Comparison of ENCODE assay signal across 8 mouse cellular contexts in the genomic region with DNA sequence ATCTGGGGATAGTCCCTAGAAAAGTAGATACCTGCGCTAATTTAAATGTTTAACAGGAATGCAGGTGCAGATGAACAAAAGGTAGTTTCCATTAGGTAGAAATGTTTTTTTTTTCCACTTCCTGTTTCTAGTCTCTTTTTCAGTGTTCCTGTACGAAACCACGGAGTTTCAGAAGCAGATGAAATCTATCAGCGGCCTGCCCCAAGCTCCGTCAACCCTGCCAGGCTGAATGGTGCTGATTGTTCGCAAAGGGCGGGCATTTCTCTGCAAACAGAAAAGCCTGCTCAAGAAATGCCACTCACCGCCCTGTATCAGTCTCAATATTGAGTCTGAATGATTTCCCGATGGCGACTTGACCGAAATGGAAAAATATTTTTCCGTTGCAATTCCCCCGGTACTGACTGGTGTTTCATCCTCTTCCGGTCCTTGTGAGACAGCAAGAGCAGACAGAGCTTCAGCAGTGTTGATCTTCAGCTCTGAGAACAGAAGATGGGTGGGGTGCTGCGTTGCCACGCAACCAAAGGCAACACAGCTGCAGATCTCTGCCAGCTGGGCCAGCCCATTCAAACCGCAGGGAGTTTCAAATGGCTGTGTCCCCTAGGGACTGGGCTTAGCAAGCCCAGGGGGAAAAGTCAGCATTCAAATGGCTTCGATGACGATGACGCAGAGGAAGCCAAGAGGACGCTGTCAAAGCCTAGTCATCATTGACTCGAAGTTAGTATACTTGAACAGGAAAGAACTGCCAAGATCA. TPM values are rescaled to one million over a fixed set of nuclear protein-coding genes. Genes with fewer than 3 reads are reported as not detected.
DNase-seq lines count a peak whose midpoint lies in the region; ATAC-seq and TF ChIP-seq lines count a peak whose summit lies in the region.

No protein-coding gene starts in this region.

- peak; percentile 95 to 97 for ATAC-seq in hematopoietic stem cell, adult 5-6 weeks (replicated peaks in 1 of 2; ENCODE audit: insufficient read depth in 1 of 2, low FRiP score in 2 of 2, low TSS enrichment in 1 of 2, low read depth in 1 of 2, poor library complexity in 2 of 2, severe bottlenecking in 2 of 2)
- peak; percentile 98 for ATAC-seq in lung, embryonic 14.5 days (ENCODE audit: insufficient read depth)
- ATAC-seq in neutrophil, adult 5-6 weeks (ENCODE audit: extremely low read depth, insufficient number of reproducible peaks, low FRiP score, poor library complexity, severe bottlenecking): peak; percentile 94

- peak overlapping the region; percentile 54 for H3K27ac ChIP-seq in ES-Bruce4 (ENCODE audit: insufficient read depth, low read length)
- peak overlapping the region; percentile 77 for H3K27ac ChIP-seq in brown adipose tissue, adult 24 weeks (replicated peaks; ENCODE audit: low read depth, low read length)
- peak overlapping the region; percentile 93 for H3K27ac ChIP-seq in lung, embryonic 14.5 days (ENCODE audit: low read depth)

- no peak for TF ChIP-seq CTCF in ES-Bruce4 (IDR thresholded peaks at IDR 0.05; ENCODE audit: low read depth, low read length)
- no peak for TF ChIP-seq CTCF in lung, embryonic 14.5 days (IDR thresholded peaks at IDR 0.05; ENCODE audit: low read depth)

- peak overlapping the region; percentile 12; the same call in 1 of the 2 replicates for H3K9ac ChIP-seq in ES-Bruce4 (ENCODE audit: low read depth, poor library complexity, severe bottlenecking)
- peak overlapping the region; percentile 43 for H3K9ac ChIP-seq in lung, embryonic 14.5 days

- H3K36me3 ChIP-seq in ES-Bruce4 (ENCODE audit: control insufficient read depth, insufficient read depth, low read length, poor library complexity, severe bottlenecking): no peaks in the 10 kb centered on the region
- H3K36me3 ChIP-seq in lung, embryonic 14.5 days (ENCODE audit: insufficient read depth): no peaks in the 10 kb centered on the region

- no peak for TF ChIP-seq POLR2A in ES-Bruce4 (IDR thresholded peaks at IDR 0.05; ENCODE audit: insufficient read depth, low read length)

- 2% methylated on average over 22 of the region's 22 CpGs for WGBS in lung, embryonic 14.5 days

- H3K27me3 ChIP-seq in ES-Bruce4 (ENCODE audit: control insufficient read depth, insufficient read depth, low read length, poor library complexity, severe bottlenecking): no peaks in the 10 kb centered on the region
- no peaks in the 10 kb centered on the region for H3K27me3 ChIP-seq in lung, embryonic 14.5 days (ENCODE audit: insufficient read depth, low read length)

- DNase-seq in forelimb bud, embryonic 11.5 days (ENCODE audit: low read depth, low spot score): peak; percentile 85
- peak; percentile 78 to 79 for DNase-seq in layer of hippocampus, adult 8-10 months (ENCODE audit: low spot score in 2 of 2)
- DNase-seq in lung, embryonic 14.5 days: peak; percentile 92
- peak; percentile 93 to 97 for DNase-seq in thymus, adult 18-20 months

- peak overlapping the region; percentile 74 for H3K4me2 ChIP-seq in lung, embryonic 14.5 days

- peak; percentile 87 for TF ChIP-seq EP300 in ES-Bruce4 (IDR thresholded peaks at IDR 0.05; ENCODE audit: insufficient read depth, low read depth, low read length)

- peak overlapping the region; percentile 47 for H3K4me3 ChIP-seq in ES-Bruce4 (ENCODE audit: low read depth, low read length)
- H3K4me3 ChIP-seq in brown adipose tissue, adult 24 weeks (ENCODE audit: insufficient read depth, low read depth, low read length): peak overlapping the region; percentile 48
- H3K4me3 ChIP-seq in lung, embryonic 14.5 days (ENCODE audit: low read depth, low read length): peak overlapping the region; percentile 37

- no peaks in the 10 kb centered on the region for H3K9me3 ChIP-seq in ES-Bruce4 (replicated peaks; ENCODE audit: control insufficient read depth, insufficient read depth, low read length, poor library complexity, severe bottlenecking)
- H3K9me3 ChIP-seq in lung, embryonic 14.5 days (ENCODE audit: low read depth, low read length): no peaks in the 10 kb centered on the region

- no peaks in the 10 kb centered on the region for H3K4me1 ChIP-seq in ES-Bruce4 (ENCODE audit: control insufficient read depth, insufficient read depth, low read length)
- H3K4me1 ChIP-seq in brown adipose tissue, adult 24 weeks (ENCODE audit: control insufficient read depth, insufficient read depth, insufficient read length, low read length): peaks cover 2% of the 10 kb centered on the region
- peaks cover 7% of the 10 kb centered on the region; the same call in 1 of the 2 replicates for H3K4me1 ChIP-seq in lung, embryonic 14.5 days (ENCODE audit: insufficient read depth)

RNA-seq across cellular contexts. Expression of a gene that starts 47.5 kb away (rescaled TPM):
- polyA plus RNA-seq in ES-Bruce4 (2011; ENCODE audit: insufficient read depth, insufficient read length, low read depth, missing spikeins): 36.5 and 40.3 TPM in 2 replicates
- polyA plus RNA-seq in brown adipose tissue, adult 24 weeks (2012; ENCODE audit: insufficient read depth, insufficient read length, missing spikeins): 35.5 and 36.9 TPM in 2 replicates
- total RNA-seq in hematopoietic stem cell, adult 5-6 weeks (2017): 66.6 and 70.9 TPM in 2 replicates
- total RNA-seq in layer of hippocampus, adult 8-10 months (2022): 100 to 1,000 TPM in 1 of 4 experiments, 10 to 100 TPM in 3; 91.0 to 101 (median 96.8) TPM
- polyA plus RNA-seq in lung, embryonic 14.5 days (2014; fragmentation: Nextera tagmentation; extraction: Ambion mirVana): 72.8 and 83.2 TPM in 2 replicates
- total RNA-seq in neutrophil, adult 5-6 weeks (2017): 201 and 212 TPM in 2 replicates

Comparison
In these comparisons a context has a peak if more than half of its experiments do, and no peak if none do; other contexts are left out.
1. Peak in every context shown above with its lines: DNase-seq, ATAC-seq, H3K4me3 ChIP-seq and H3K27ac ChIP-seq.